Mouse (Mus musculus): ENCODE measurements at regions not wholly inside any gene's neighbourhood (a gene's known extent, or its start where the extent isn't known, plus 50 kb on each side); places are given as distances from the start of the nearest gene placed in this dataset.
"Not testable (repeated sequence)": the region's sequence is repeated elsewhere in the genome, so short reads cannot be mapped to it uniquely, and the experiment has no call there.

- Histone ChIP-seq H3K4me3 (no peak overlapping the region), H3K27me3 (ENCODE audit: insufficient read depth, poor library complexity, severe bottlenecking) (no peaks in the 10 kb centered on the region), H3K9me3 (0 out of 2 replicates have a peak, but pooled peaks cover 3% of the 10 kb centered on the region), H3K36me3 (no peaks in the 10 kb centered on the region), H3K27ac (no peak overlapping the region), H3K4me1 (replicated peaks) (no peaks in the 10 kb centered on the region)
- DNase-seq (ENCODE audit: low spot score): no peak
- WGBS: 90% methylated on average over 4 of the region's 4 CpGs
Measured at GRCm38 (mm10) chr8:103717723-103718122, 383.7 kb upstream of the Cdh5 start.

- no peaks in the 10 kb centered on the region for H3K9me3 ChIP-seq
- H3K4me1 ChIP-seq (replicated peaks): no peaks in the 10 kb centered on the region
- no peaks in the 10 kb centered on the region for H3K36me3 ChIP-seq
- WGBS: 93% methylated on average over 3 of the region's 3 CpGs
- no peak overlapping the region for H3K27ac ChIP-seq
- DNase-seq (ENCODE audit: low spot score): no peak
- H3K27me3 ChIP-seq (ENCODE audit: insufficient read depth, poor library complexity, severe bottlenecking): no peaks in the 10 kb centered on the region
- H3K4me3 ChIP-seq: no peak overlapping the region
Measured at GRCm38 (mm10) chr8:103733466-103733865, 368.0 kb upstream of the Cdh5 start.

- Histone ChIP-seq H3K27me3 (ENCODE audit: insufficient read depth, poor library complexity, severe bottlenecking) (no peaks in the 10 kb centered on the region), H3K9me3 (no peaks in the 10 kb centered on the region), H3K4me1 (replicated peaks) (no peaks in the 10 kb centered on the region), H3K36me3 (no peaks in the 10 kb centered on the region), H3K27ac (no peak overlapping the region), H3K4me3 (no peak overlapping the region)
- WGBS: 82% methylated on average over 8 of the region's 8 CpGs
- DNase-seq (ENCODE audit: low spot score): no peak
Measured at GRCm38 (mm10) chr8:103738330-103738729, 363.1 kb upstream of the Cdh5 start.

GRCm38 (mm10) chr8:103741395-103741794 is 360.0 kb upstream of the Cdh5 start:
- H3K4me3 ChIP-seq: no peak overlapping the region
- H3K4me1 ChIP-seq (replicated peaks): no peaks in the 10 kb centered on the region
- H3K27ac ChIP-seq: no peak overlapping the region
- H3K27me3 ChIP-seq (ENCODE audit: insufficient read depth, poor library complexity, severe bottlenecking): no peaks in the 10 kb centered on the region
- DNase-seq (ENCODE audit: low spot score): no peak
- H3K9me3 ChIP-seq: no peaks in the 10 kb centered on the region
- WGBS: 76% methylated on average over 8 of the region's 8 CpGs
- no peaks in the 10 kb centered on the region for H3K36me3 ChIP-seq

GRCm38 (mm10) chr8:103748734-103749133 is 352.7 kb upstream of the Cdh5 start:
- Histone ChIP-seq H3K27ac (no peak overlapping the region), H3K4me1 (replicated peaks) (peaks cover 15% of the 10 kb centered on the region), H3K36me3 (no peaks in the 10 kb centered on the region), H3K4me3 (no peak overlapping the region), H3K27me3 (ENCODE audit: insufficient read depth, poor library complexity, severe bottlenecking) (no peaks in the 10 kb centered on the region), H3K9me3 (no peaks in the 10 kb centered on the region)
- WGBS: 86% methylated on average over 4 of the region's 4 CpGs
- DNase-seq (ENCODE audit: low spot score): no peak

- peak; percentile 44 for DNase-seq (ENCODE audit: low spot score)
- H3K27ac ChIP-seq: peak overlapping the region; percentile 77
Measured at GRCm38 (mm10) chr8:103750278-103751097, 350.9 kb upstream of the Cdh5 start.

GRCm38 (mm10) chr8:103751161-103751560 is 350.3 kb upstream of the Cdh5 start:
- H3K9me3 ChIP-seq: no peaks in the 10 kb centered on the region
- DNase-seq (ENCODE audit: low spot score): no peak
- no peak overlapping the region for H3K4me3 ChIP-seq
- no peaks in the 10 kb centered on the region for H3K27me3 ChIP-seq (ENCODE audit: insufficient read depth, poor library complexity, severe bottlenecking)
- H3K36me3 ChIP-seq: no peaks in the 10 kb centered on the region
- peaks cover 15% of the 10 kb centered on the region for H3K4me1 ChIP-seq (replicated peaks)
- peak overlapping the region; percentile 9; the same call in 1 of the 2 replicates for H3K27ac ChIP-seq
- 72% methylated on average over 2 of the region's 2 CpGs for WGBS

More at GRCm38 (mm10) chr8:103750278-103751097, 350.9 kb upstream of the Cdh5 start:
- H3K9me3 ChIP-seq: no peaks in the 10 kb centered on the region
- 31% methylated on average over 12 of the region's 12 CpGs for whole genome bisulfite sequencing
- peaks cover 15% of the 10 kb centered on the region for H3K4me1 ChIP-seq (replicated peaks)
- H3K36me3 ChIP-seq: no peaks in the 10 kb centered on the region
- H3K4me3 ChIP-seq: no peak overlapping the region
- no peaks in the 10 kb centered on the region for H3K27me3 ChIP-seq (ENCODE audit: insufficient read depth, poor library complexity, severe bottlenecking)

GRCm38 (mm10) chr8:103763821-103764220 is 337.6 kb upstream of the Cdh5 start:
- no peak overlapping the region for H3K27ac ChIP-seq
- no peaks in the 10 kb centered on the region for H3K27me3 ChIP-seq (ENCODE audit: insufficient read depth, poor library complexity, severe bottlenecking)
- H3K4me3 ChIP-seq: no peak overlapping the region
- H3K36me3 ChIP-seq: no peaks in the 10 kb centered on the region
- H3K4me1 ChIP-seq (replicated peaks): no peaks in the 10 kb centered on the region
- 82% methylated on average over 1 of the region's 1 CpGs for WGBS
- DNase-seq (ENCODE audit: low spot score): no peak
- H3K9me3 ChIP-seq: peaks cover 3% of the 10 kb centered on the region; the same call in 1 of the 2 replicates

GRCm38 (mm10) chr8:103779658-103780057 is 321.8 kb upstream of the Cdh5 start:
- Histone ChIP-seq H3K27me3 (ENCODE audit: insufficient read depth, poor library complexity, severe bottlenecking) (no peaks in the 10 kb centered on the region), H3K27ac (no peak overlapping the region), H3K4me3 (no peak overlapping the region), H3K36me3 (no peaks in the 10 kb centered on the region), H3K9me3 (no peaks in the 10 kb centered on the region), H3K4me1 (replicated peaks) (no peaks in the 10 kb centered on the region)
- 82% methylated on average over 6 of the region's 6 CpGs for WGBS
- DNase-seq (ENCODE audit: low spot score): no peak

- Histone ChIP-seq H3K4me1 (replicated peaks) (no peaks in the 10 kb centered on the region), H3K36me3 (no peaks in the 10 kb centered on the region), H3K27me3 (ENCODE audit: insufficient read depth, poor library complexity, severe bottlenecking) (no peaks in the 10 kb centered on the region), H3K4me3 (no peak overlapping the region), H3K27ac (no peak overlapping the region), H3K9me3 (no peaks in the 10 kb centered on the region)
- DNase-seq (ENCODE audit: low spot score): no peak
- 77% methylated on average over 3 of the region's 3 CpGs for WGBS
Measured at GRCm38 (mm10) chr8:103788308-103788707, 313.1 kb upstream of the Cdh5 start.

GRCm38 (mm10) chr8:103793331-103793730 is 308.1 kb upstream of the Cdh5 start:
- 90% methylated on average over 1 of the region's 1 CpGs for WGBS
- Histone ChIP-seq H3K4me3 (no peak overlapping the region), H3K36me3 (no peaks in the 10 kb centered on the region), H3K27ac (no peak overlapping the region), H3K4me1 (replicated peaks) (no peaks in the 10 kb centered on the region; the same call in 1 of the 2 replicates), H3K9me3 (no peaks in the 10 kb centered on the region), H3K27me3 (ENCODE audit: insufficient read depth, poor library complexity, severe bottlenecking) (no peaks in the 10 kb centered on the region)
- no peak for DNase-seq (ENCODE audit: low spot score)

- WGBS: 87% methylated on average over 2 of the region's 2 CpGs
- not testable (repeated sequence) for H3K4me3 ChIP-seq; H3K4me1 ChIP-seq (replicated peaks); H3K36me3 ChIP-seq; DNase-seq (ENCODE audit: low spot score); H3K27ac ChIP-seq; H3K27me3 ChIP-seq (ENCODE audit: insufficient read depth, poor library complexity, severe bottlenecking); H3K9me3 ChIP-seq
Measured at GRCm38 (mm10) chr8:103798630-103799029, 302.8 kb upstream of the Cdh5 start.

- no peak for DNase-seq (ENCODE audit: low spot score)
- H3K27me3 ChIP-seq (ENCODE audit: insufficient read depth, poor library complexity, severe bottlenecking): no peaks in the 10 kb centered on the region
- peak overlapping the region; percentile 64; the same call in 1 of the 2 replicates for H3K27ac ChIP-seq
- H3K9me3 ChIP-seq: 0 out of 2 replicates have a peak, but pooled peaks cover 5% of the 10 kb centered on the region
- peaks cover 14% of the 10 kb centered on the region for H3K4me1 ChIP-seq (replicated peaks)
- H3K4me3 ChIP-seq: no peak overlapping the region
- WGBS: 75% methylated on average over 5 of the region's 5 CpGs
- H3K36me3 ChIP-seq: no peaks in the 10 kb centered on the region
Measured at GRCm38 (mm10) chr8:103808171-103808570, 293.3 kb upstream of the Cdh5 start.
